Mouse (Mus musculus): ENCODE measurements around the gene Lat. TPM values are rescaled to one million over a fixed set of nuclear protein-coding genes. Genes with fewer than 3 reads are reported as not detected.
"Not testable (repeated sequence)": the region's sequence is repeated elsewhere in the genome, so short reads cannot be mapped to it uniquely, and the experiment has no call there.

Lat gene
- total and polyA plus RNA-seq, 3 experiments, result 0.34 to 4.4 (median 1.8) TPM

DNA sequence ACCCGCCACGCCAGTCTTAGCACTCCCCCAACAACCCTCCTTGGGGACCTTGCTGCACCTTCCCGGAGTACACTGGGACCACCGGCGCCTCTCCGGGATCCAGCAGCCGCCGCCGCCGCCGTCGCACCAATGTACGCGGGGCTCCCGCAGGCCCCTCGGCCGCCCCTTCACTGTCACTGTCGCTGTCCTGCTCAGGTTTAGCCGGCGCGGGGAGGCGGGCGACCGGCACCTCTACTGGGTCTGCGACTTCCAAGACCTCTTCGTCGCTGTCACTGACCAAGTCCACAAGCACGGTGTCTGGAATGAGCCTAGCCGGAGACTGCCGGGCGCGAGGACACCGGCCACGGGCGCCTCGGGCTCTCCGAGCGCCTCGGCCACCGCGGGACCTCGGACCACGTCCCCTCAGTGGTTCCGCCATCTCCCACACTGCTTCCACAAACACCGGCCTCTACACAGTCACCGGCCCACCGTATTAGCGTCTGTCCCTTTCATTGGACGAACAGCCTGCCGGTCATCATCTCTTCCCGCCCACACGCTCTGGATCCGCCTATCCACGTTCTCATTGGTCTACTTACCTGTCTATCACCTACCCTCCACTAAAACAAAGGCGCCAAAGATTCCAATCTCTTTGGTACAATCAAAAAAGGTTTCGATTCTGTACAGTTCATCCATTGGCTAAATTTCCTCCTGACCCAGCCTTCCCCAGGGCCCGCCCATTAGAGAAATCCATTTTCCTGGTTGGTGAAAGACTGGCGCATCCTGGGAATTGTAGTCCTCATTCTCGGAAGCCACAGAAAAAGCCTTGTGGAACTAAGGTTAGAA is 27.1 kb upstream of the Lat start, which contains the start of gene Nfatc2ip:
Gene Nfatc2ip, minus strand, starts transcription at position 440 of the 822 bp plus-strand sequence.
- TF ChIP-seq CTCF (IDR thresholded peaks at IDR 0.05), result no peak
- no peak for TF ChIP-seq EP300 (IDR thresholded peaks at IDR 0.05; ENCODE audit: insufficient read depth, low read depth, low read length)
- TF ChIP-seq POLR2A (IDR thresholded peaks at IDR 0.05; ENCODE audit: insufficient read depth, low read depth, low read length), result peak; percentile 93
- WGBS, result under 1% methylated on average over 59 of the region's 59 CpGs
- peak; percentile 96 for DNase-seq
- Histone ChIP-seq H3K27me3 (ENCODE audit: control insufficient read depth, insufficient read depth, low read length) (no peaks in the 10 kb centered on the region), H3K79me2 (replicated peaks; ENCODE audit: control insufficient read depth, insufficient read depth, low read length) (no peaks in the 10 kb centered on the region), H3K9ac (ENCODE audit: low read depth, low read length) (peak within 1 kb of the TSS; percentile 76), H3K4me1 (ENCODE audit: control insufficient read depth, insufficient read depth, low read length) (peaks cover 4% of the 10 kb centered on the region), H3K27ac (peak within 1 kb of the TSS; percentile 80), H3K4me3 (peak within 1 kb of the TSS; percentile 96), H3K36me3 (ENCODE audit: control insufficient read depth, insufficient read depth, low read length) (no peaks in the 10 kb centered on the region)
- intact Hi-C loops (cut with DNase I), result loop anchor here (5.0 to 10.0 kb wide), 3 partner anchors 71 to 298 kb away; partner anchors contain the start of genes Bola2 and Slx1b

DNA sequence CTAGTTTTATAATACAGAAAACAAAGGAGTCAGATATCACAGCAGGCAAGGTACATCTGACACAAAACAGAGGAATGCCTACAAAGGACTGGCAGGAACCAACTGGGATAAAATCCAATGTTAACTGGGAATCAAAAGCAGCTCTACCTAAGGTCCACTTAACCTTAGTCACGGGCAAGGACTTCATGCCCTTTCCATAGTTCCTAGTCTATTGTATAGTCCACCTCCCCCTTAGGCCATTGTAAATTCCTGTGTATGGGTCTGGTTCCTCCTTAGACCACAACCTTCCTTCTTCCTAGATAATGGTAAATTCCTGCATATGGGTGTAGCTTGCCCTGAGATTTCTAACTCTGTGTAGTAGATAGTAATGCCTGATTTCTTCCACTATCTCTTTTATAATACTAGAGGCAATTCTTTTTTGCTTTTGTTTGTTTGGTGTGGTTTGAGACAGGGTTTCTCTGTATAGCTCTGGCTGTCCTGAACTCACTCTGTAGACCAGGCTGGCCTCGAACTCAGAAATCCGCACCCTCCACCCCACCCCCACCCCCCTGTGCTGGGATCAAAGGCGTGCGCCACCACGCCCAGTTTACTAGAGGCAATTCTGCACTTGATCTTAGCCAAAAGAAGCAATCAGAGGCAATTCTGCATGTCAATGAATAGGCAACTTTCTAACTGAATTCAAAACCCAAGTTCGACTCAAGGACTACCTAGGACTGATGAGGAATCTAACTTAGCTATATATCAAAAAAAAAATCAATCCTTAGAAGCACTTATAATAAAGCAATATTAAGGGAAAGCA is 22.9 kb upstream of the Lat start:
- H3K4me3 ChIP-seq; H3K4me1 ChIP-seq (ENCODE audit: control insufficient read depth, insufficient read depth, low read length); DNase-seq; H3K36me3 ChIP-seq (ENCODE audit: control insufficient read depth, insufficient read depth, low read length); H3K27ac ChIP-seq; H3K9ac ChIP-seq (ENCODE audit: low read depth, low read length); H3K27me3 ChIP-seq (ENCODE audit: control insufficient read depth, insufficient read depth, low read length); H3K79me2 ChIP-seq (replicated peaks; ENCODE audit: control insufficient read depth, insufficient read depth, low read length): not testable (repeated sequence)
- intact Hi-C loops (cut with DNase I), result loop anchor here (10.0 kb wide), 1 partner anchor 303 kb away; the partner anchor contains the start of genes Bola2 and Slx1b
- WGBS, result 93% methylated on average over 7 of the region's 7 CpGs

DNA sequence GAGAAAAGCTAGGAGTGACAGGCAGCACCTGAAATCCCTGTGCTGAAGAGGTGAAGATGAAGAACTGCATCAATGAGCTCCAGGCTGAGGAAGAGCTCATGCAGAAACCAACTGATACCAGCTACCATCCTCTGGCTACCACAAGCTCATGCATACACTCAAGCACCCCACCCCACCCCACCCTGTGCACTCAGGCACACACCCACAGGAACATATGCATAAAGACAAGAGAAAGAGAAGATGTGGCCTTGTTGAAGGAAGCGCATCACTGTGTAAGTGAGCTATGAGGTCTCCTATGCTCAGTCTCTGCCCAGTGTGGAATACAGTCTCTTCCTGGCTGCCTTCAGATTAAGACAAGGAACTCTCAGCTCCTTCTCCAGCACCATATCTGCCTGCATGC is 18.8 kb upstream of the Lat start:
- DNase-seq, result no peak
- no peaks in the 10 kb centered on the region for H3K36me3 ChIP-seq (ENCODE audit: control insufficient read depth, insufficient read depth, low read length)

DNA sequence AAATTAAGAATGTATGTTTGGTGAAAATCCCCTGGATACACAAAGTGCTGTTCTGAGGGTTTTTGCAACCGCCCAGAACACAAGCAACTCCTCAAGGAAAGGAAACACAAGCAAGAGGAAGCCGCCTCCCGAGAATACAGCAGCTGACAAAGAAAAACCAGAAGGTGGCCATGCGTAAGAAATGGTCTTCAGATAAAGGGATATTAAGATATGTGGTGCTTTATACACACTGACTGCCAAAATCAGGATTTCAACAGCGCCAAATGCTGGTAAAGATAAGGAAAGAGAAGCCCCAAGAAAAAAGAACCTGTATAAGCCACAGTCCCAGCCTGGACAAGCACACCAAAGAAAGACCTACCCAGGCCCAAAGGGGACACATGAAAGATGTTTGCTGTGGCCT is 14.2 kb upstream of the Lat start:
- no peaks in the 10 kb centered on the region for H3K27me3 ChIP-seq (ENCODE audit: control insufficient read depth, insufficient read depth, low read length)
- no peak overlapping the region for H3K27ac ChIP-seq
- no peak for DNase-seq
- H3K9ac ChIP-seq (ENCODE audit: low read depth, low read length), result no peak overlapping the region
- H3K79me2 ChIP-seq (replicated peaks; ENCODE audit: control insufficient read depth, insufficient read depth, low read length), result no peaks in the 10 kb centered on the region
- 64% methylated on average over 5 of the region's 5 CpGs for WGBS
- H3K4me3 ChIP-seq, result no peak overlapping the region
- no peaks in the 10 kb centered on the region for H3K36me3 ChIP-seq (ENCODE audit: control insufficient read depth, insufficient read depth, low read length)
- intact Hi-C loops (cut with DNase I), result no loop called here
- no peaks in the 10 kb centered on the region for H3K4me1 ChIP-seq (ENCODE audit: control insufficient read depth, insufficient read depth, low read length)
- TF ChIP-seq POLR2A (IDR thresholded peaks at IDR 0.05; ENCODE audit: insufficient read depth, low read depth, low read length) (no peak), EP300 (IDR thresholded peaks at IDR 0.05; ENCODE audit: insufficient read depth, low read depth, low read length) (no peak), CTCF (IDR thresholded peaks at IDR 0.05) (no peak)

More for the DNA sequence above, 18.8 kb upstream of the Lat start:
- no peak overlapping the region for H3K9ac ChIP-seq (ENCODE audit: low read depth, low read length)
- H3K4me1 ChIP-seq (ENCODE audit: control insufficient read depth, insufficient read depth, low read length), result no peaks in the 10 kb centered on the region
- H3K79me2 ChIP-seq (replicated peaks; ENCODE audit: control insufficient read depth, insufficient read depth, low read length), result no peaks in the 10 kb centered on the region
- intact Hi-C loops (cut with DNase I), result no loop called here
- TF ChIP-seq EP300 (IDR thresholded peaks at IDR 0.05; ENCODE audit: insufficient read depth, low read depth, low read length) (no peak), CTCF (IDR thresholded peaks at IDR 0.05) (no peak), POLR2A (IDR thresholded peaks at IDR 0.05; ENCODE audit: insufficient read depth, low read depth, low read length) (no peak)
- no peak overlapping the region for H3K27ac ChIP-seq
- no peaks in the 10 kb centered on the region for H3K27me3 ChIP-seq (ENCODE audit: control insufficient read depth, insufficient read depth, low read length)
- WGBS, result 100% methylated on average over 1 of the region's 1 CpGs
- no peak overlapping the region for H3K4me3 ChIP-seq

DNA sequence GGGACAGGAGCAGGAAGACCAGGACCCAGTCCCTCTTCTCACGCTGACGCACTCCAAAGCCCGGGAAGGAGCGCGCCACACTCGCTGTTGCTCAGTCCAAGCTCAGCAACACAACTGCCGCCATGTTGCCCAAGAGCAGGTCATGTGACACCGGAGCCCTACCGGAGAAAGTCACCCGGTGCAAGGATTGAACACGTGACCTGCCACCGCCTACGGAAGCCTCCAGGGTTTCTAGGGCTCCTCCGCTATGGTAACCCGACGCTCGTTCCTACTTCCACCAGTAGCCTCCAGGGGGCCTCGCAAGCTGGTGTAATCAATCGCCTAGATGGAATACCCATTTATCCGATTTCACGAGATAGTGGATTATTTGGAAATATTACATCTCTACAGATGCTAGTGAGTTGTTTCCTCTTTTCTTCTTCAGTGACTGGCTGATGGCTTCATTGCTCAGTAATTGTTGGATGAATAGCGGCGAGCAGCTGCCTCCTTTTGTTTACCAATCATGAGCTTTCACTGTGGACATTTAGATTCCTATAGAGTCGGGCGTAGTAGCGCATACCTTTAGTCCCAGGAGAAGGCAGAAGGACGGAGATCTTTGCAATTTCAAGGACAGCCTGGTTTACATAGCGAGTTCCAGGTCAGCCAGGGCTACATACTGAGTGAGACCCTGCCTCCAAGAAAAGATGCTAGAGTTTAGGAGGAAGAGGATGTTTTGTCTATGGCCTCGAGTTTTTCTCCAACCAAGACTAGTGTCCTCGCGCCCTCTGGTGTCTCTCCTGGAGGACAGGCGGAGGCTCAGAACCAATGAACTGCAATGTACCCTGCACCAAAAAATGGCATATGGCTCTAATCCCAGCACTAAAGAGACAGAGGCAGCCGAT is 8.1 kb upstream of the Lat start, which contains the start of gene Spns1:
Gene Spns1, minus strand, starts transcription at position 173 of the 881 bp plus-strand sequence.
- Histone ChIP-seq H3K27ac (peak within 1 kb of the TSS; percentile 78), H3K4me3 (peak within 1 kb of the TSS; percentile 92), H3K4me1 (ENCODE audit: control insufficient read depth, insufficient read depth, low read length) (peaks cover 4% of the 10 kb centered on the region), H3K9ac (ENCODE audit: low read depth, low read length) (peak within 1 kb of the TSS; percentile 87), H3K27me3 (ENCODE audit: control insufficient read depth, insufficient read depth, low read length) (no peaks in the 10 kb centered on the region), H3K36me3 (ENCODE audit: control insufficient read depth, insufficient read depth, low read length) (no peaks in the 10 kb centered on the region), H3K79me2 (replicated peaks; ENCODE audit: control insufficient read depth, insufficient read depth, low read length) (no peaks in the 10 kb centered on the region)
- intact Hi-C loops (cut with DNase I), result loop anchor here (1.0 to 5.0 kb wide), 3 partner anchors 17 to 115 kb away; no protein-coding TSS in a partner anchor
- peak; percentile 75 for TF ChIP-seq CTCF (IDR thresholded peaks at IDR 0.05)
- peak; percentile 67; the same call in 1 of the 2 replicates for TF ChIP-seq EP300 (IDR thresholded peaks at IDR 0.05; ENCODE audit: insufficient read depth, low read depth, low read length)
- peak; percentile 90 for TF ChIP-seq POLR2A (IDR thresholded peaks at IDR 0.05; ENCODE audit: insufficient read depth, low read depth, low read length)
- WGBS, result 1% methylated on average over 33 of the region's 33 CpGs
- peak; percentile 92 to 95 for DNase-seq
